Mouse (Mus musculus): ENCODE results near the gene Cer1. TPM values are rescaled to one million over a fixed set of nuclear protein-coding genes. Genes with fewer than 3 reads are reported as not detected.

Gene Cer1
- polyA plus RNA-seq, 1 experiment from 2014 or later, result not detected

DNA sequence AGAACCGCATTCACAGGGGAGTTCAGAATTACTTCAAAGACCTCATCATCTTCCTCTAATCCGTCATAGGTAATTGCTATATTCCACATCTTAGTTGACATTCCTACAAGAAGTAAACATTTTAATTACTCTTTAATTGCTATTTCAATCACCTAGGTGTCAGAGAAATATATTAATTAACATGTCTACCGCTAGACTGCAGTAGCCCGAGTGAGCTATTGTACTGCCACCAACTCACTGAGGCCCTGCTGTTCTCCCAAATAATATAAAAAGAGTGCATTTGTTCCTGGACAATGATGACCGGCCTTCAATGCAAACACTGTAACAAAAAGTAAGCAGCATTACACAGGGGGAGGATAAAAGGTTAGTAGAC, 31.7 kb upstream of the Cer1 start:
- ATAC-seq (replicated peaks; ENCODE audit: low FRiP score, low read depth), result no peak

DNA sequence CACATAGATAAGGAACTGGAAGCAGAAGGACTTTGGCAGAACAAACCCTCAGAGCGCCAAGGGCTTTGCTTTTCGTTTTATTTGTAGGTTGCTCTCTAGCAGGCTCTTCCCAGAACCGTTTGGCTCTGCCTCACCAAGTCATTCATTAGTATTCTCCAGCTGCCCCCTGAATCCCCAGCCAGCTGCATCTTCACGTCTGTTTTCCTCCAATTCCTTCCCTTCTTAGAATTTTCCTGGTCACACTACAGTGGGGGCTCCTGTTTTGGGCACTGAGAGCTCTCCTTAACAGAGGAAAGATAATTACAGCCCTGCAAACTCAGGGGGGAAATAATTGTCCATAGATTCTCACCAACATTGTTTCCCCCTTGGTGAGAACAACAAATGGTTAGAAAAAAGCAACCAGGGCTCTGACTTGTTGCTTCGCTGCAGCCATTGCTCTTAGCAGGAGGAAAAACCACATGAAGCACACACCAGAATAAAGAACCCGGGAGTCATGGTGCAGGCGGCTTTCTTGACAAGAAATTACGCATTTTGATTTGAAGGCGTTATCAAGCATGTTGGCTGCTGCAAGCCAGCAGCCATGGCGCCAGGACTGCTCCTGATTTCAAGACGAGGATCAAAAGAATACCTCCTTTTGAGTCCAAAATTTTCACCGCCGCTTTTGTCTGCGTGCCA, 31.2 kb upstream of the Cer1 start:
- H3K4me2 ChIP-seq (ENCODE audit: low read length), result no peak overlapping the region
- no peak overlapping the region for H3K27ac ChIP-seq
- H3K9ac ChIP-seq (ENCODE audit: low read depth, low read length), result no peak overlapping the region
- no peaks in the 10 kb centered on the region for H3K9me3 ChIP-seq (replicated peaks; ENCODE audit: low read length)
- no peak overlapping the region for H3K4me3 ChIP-seq (replicated peaks; ENCODE audit: low read depth, low read length)
- ATAC-seq (replicated peaks; ENCODE audit: low FRiP score, low read depth) (no peak), DNase-seq (ENCODE audit: low spot score) (no peak)
- H3K4me1 ChIP-seq (replicated peaks; ENCODE audit: insufficient read depth, low read length), result no peaks in the 10 kb centered on the region
- no peak for TF ChIP-seq CTCF (IDR thresholded peaks at IDR 0.05; ENCODE audit: low read depth)
- no peaks in the 10 kb centered on the region for H3K27me3 ChIP-seq (ENCODE audit: insufficient read depth, low read length)
- H3K36me3 ChIP-seq (ENCODE audit: insufficient read depth, low read length), result no peaks in the 10 kb centered on the region
- WGBS, result 53% methylated on average over 14 of the region's 14 CpGs

More for the DNA sequence above, 31.7 kb upstream of the Cer1 start:
- Histone ChIP-seq H3K36me3 (ENCODE audit: insufficient read depth, low read length) (no peaks in the 10 kb centered on the region), H3K9ac (ENCODE audit: low read depth, low read length) (no peak overlapping the region), H3K9me3 (replicated peaks; ENCODE audit: low read length) (no peaks in the 10 kb centered on the region), H3K4me2 (ENCODE audit: low read length) (no peak overlapping the region), H3K4me1 (replicated peaks; ENCODE audit: insufficient read depth, low read length) (no peaks in the 10 kb centered on the region), H3K27me3 (ENCODE audit: insufficient read depth, low read length) (no peaks in the 10 kb centered on the region), H3K4me3 (replicated peaks; ENCODE audit: low read depth, low read length) (no peak overlapping the region), H3K27ac (no peak overlapping the region)
- TF ChIP-seq CTCF (IDR thresholded peaks at IDR 0.05; ENCODE audit: low read depth), result no peak
- 48% methylated on average over 5 of the region's 5 CpGs for WGBS
- no peak for DNase-seq (ENCODE audit: low spot score)

DNA sequence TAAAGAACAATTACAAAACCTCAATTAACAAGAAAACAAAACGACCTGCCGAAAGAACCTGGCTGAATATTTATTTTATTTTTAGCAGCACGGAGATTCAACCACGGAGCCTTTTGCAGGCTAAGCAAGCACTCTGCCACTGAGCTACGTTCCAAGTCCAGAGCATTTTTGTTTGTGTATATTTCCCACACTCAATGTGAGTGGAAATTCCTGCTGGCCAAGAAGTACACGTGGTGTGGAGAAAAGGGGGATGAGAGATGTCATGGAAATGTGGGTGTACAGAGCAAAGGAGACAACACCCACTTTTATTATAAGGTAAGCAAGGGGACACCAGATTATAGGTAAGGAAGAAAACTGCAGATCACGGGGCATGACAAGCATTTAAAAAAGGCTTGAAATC, 30.6 kb upstream of the Cer1 start:
- TF ChIP-seq CTCF (IDR thresholded peaks at IDR 0.05; ENCODE audit: low read depth), result no peak
- H3K27ac ChIP-seq, result no peak overlapping the region
- WGBS, result 65% methylated on average over 7 of the region's 7 CpGs
- no peak overlapping the region for H3K9ac ChIP-seq (ENCODE audit: low read depth, low read length)
- ATAC-seq (replicated peaks; ENCODE audit: low FRiP score, low read depth) (no peak), DNase-seq (ENCODE audit: low spot score) (no peak)
- H3K4me2 ChIP-seq (ENCODE audit: low read length), result no peak overlapping the region
- no peaks in the 10 kb centered on the region for H3K27me3 ChIP-seq (ENCODE audit: insufficient read depth, low read length)
- H3K4me1 ChIP-seq (replicated peaks; ENCODE audit: insufficient read depth, low read length), result no peaks in the 10 kb centered on the region
- no peaks in the 10 kb centered on the region for H3K36me3 ChIP-seq (ENCODE audit: insufficient read depth, low read length)
- no peaks in the 10 kb centered on the region for H3K9me3 ChIP-seq (replicated peaks; ENCODE audit: low read length)
- H3K4me3 ChIP-seq (replicated peaks; ENCODE audit: low read depth, low read length), result no peak overlapping the region

DNA sequence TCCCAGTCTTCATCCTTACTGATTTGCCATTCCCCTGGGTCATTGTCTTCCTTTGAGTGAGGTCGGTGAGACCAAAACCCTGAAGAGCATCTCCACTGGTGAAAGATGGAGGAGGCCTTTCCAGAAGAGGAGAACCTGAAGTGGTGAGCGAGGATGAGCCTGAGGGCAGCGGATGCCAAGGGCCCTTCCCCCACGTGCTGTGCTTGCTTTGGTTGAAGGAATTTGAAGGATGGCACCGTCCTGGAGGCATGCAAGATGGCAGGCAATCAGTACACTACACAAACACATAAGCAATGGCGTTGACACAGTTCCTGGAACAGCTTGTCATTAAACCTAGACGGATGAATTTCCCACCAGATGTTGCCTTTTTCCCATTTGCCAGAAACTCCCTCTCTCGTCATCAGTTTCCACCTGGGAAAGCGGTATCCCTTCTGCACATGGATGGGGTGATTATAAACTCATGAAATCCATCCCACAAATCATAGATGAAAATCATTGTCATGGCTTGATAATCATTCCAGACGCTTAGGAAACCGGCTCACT, 29.7 kb upstream of the Cer1 start:
- WGBS, result 79% methylated on average over 11 of the region's 11 CpGs
- no peak overlapping the region for H3K27ac ChIP-seq

DNA sequence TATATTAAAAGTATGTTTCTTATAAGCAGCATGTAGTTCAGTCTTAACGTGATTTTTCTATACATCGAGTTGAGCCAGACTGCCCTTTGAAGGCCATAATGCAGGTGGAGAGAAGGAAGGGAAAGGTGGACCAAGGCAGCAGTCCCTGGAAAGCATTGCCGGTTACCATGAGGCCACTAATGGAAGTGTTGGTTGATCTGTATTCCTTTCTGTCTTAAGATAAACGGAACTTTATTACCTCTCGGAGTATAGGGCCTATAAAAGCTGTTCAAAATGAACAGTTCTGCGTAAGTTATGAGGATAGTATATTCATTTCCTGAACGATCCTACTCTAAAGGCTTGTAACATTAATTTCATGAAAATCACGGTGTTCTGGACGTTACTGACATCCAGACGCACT, 10.3 kb upstream of the Cer1 start:
- no peaks in the 10 kb centered on the region for H3K27me3 ChIP-seq (ENCODE audit: insufficient read depth, low read length)
- no peak overlapping the region for H3K4me2 ChIP-seq (ENCODE audit: low read length)
- no peak overlapping the region for H3K4me3 ChIP-seq (replicated peaks; ENCODE audit: low read depth, low read length)
- H3K9ac ChIP-seq (ENCODE audit: low read depth, low read length), result no peak overlapping the region
- no peaks in the 10 kb centered on the region for H3K36me3 ChIP-seq (ENCODE audit: insufficient read depth, low read length)
- TF ChIP-seq CTCF (IDR thresholded peaks at IDR 0.05; ENCODE audit: low read depth), result no peak
- no peak overlapping the region for H3K27ac ChIP-seq
- DNase-seq (ENCODE audit: low spot score), result no peak
- ATAC-seq (replicated peaks; ENCODE audit: low FRiP score, low read depth), result no peak
- WGBS, result 78% methylated on average over 10 of the region's 10 CpGs
- H3K9me3 ChIP-seq (replicated peaks; ENCODE audit: low read length), result no peaks in the 10 kb centered on the region
- H3K4me1 ChIP-seq (replicated peaks; ENCODE audit: insufficient read depth, low read length), result no peaks in the 10 kb centered on the region

More for the DNA sequence above, 29.7 kb upstream of the Cer1 start:
- Histone ChIP-seq H3K9ac (ENCODE audit: low read depth, low read length) (no peak overlapping the region), H3K27me3 (ENCODE audit: insufficient read depth, low read length) (no peaks in the 10 kb centered on the region), H3K36me3 (ENCODE audit: insufficient read depth, low read length) (no peaks in the 10 kb centered on the region), H3K4me1 (replicated peaks; ENCODE audit: insufficient read depth, low read length) (no peaks in the 10 kb centered on the region), H3K9me3 (replicated peaks; ENCODE audit: low read length) (no peaks in the 10 kb centered on the region), H3K4me2 (ENCODE audit: low read length) (no peak overlapping the region), H3K4me3 (replicated peaks; ENCODE audit: low read depth, low read length) (no peak overlapping the region)
- TF ChIP-seq CTCF (IDR thresholded peaks at IDR 0.05; ENCODE audit: low read depth), result no peak
- no peak for ATAC-seq (replicated peaks; ENCODE audit: low FRiP score, low read depth)
- no peak for DNase-seq (ENCODE audit: low spot score)

DNA sequence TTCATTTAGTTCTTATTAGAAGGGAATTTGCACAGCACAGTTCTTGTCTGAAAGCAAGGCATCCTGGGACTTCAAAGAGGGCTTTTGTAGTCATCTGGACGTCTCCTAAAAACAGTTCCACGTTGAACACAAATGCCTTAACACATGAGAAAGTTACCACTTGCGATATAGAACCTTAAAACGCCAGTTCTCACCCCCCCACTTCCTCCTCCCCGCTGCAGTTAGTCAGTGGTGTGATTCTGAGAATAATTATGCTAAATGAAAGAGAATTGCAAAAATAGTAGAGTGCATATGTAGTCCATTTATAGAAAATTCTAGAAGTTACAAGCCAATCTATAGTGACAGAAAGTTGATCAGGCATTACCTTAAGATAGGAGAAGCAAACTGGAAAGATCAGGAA, 7.3 kb upstream of the Cer1 start:
- no peak for DNase-seq (ENCODE audit: low spot score)
- Histone ChIP-seq H3K36me3 (ENCODE audit: insufficient read depth, low read length) (no peaks in the 10 kb centered on the region), H3K9me3 (replicated peaks; ENCODE audit: low read length) (no peaks in the 10 kb centered on the region), H3K4me1 (replicated peaks; ENCODE audit: insufficient read depth, low read length) (no peaks in the 10 kb centered on the region), H3K4me3 (replicated peaks; ENCODE audit: low read depth, low read length) (no peak overlapping the region), H3K27ac (no peak overlapping the region), H3K4me2 (ENCODE audit: low read length) (no peak overlapping the region), H3K27me3 (ENCODE audit: insufficient read depth, low read length) (no peaks in the 10 kb centered on the region), H3K9ac (ENCODE audit: low read depth, low read length) (no peak overlapping the region)
- no peak for ATAC-seq (replicated peaks; ENCODE audit: low FRiP score, low read depth)
- 80% methylated on average over 5 of the region's 5 CpGs for WGBS
- no peak for TF ChIP-seq CTCF (IDR thresholded peaks at IDR 0.05; ENCODE audit: low read depth)

DNA sequence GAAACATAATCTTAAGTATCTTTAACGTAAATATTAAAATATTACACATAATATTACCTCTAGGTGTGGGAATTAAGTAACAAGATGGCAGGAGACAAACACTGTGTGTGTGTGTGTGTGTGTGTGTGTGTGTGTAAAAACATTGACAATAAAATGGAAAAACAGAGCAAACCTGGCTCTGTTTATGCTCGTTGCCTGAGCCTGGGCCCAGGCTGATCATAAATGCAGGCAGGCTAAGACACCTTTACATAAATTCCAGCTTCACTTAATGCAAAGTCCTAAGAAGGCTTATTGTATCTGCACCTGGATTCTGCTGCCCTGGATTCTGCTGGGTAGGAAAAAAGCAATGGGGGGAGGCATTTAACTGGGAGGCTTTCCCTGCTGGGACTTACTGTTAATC, 6.6 kb upstream of the Cer1 start:
- no peaks in the 10 kb centered on the region for H3K27me3 ChIP-seq (ENCODE audit: insufficient read depth, low read length)
- H3K9me3 ChIP-seq (replicated peaks; ENCODE audit: low read length), result no peaks in the 10 kb centered on the region
- no peak for TF ChIP-seq CTCF (IDR thresholded peaks at IDR 0.05; ENCODE audit: low read depth)
- no peak overlapping the region for H3K27ac ChIP-seq
- no peaks in the 10 kb centered on the region for H3K4me1 ChIP-seq (replicated peaks; ENCODE audit: insufficient read depth, low read length)
- no peak for DNase-seq (ENCODE audit: low spot score)
- no peak overlapping the region for H3K9ac ChIP-seq (ENCODE audit: low read depth, low read length)
- H3K4me2 ChIP-seq (ENCODE audit: low read length), result no peak overlapping the region
- 68% methylated on average over 2 of the region's 2 CpGs for WGBS
- no peaks in the 10 kb centered on the region for H3K36me3 ChIP-seq (ENCODE audit: insufficient read depth, low read length)
- no peak for ATAC-seq (replicated peaks; ENCODE audit: low FRiP score, low read depth)
- H3K4me3 ChIP-seq (replicated peaks; ENCODE audit: low read depth, low read length), result no peak overlapping the region

Measured in kidney, postnatal 0 days (tissue).